Comparison of ENCODE assay signal across 9 mouse cellular contexts in genomic region chr13:111869771-111870437, GRCm38 (mm10).
A peak's percentile ranks its signal among the peaks of the same experiment; 100 is the strongest.
DNase-seq lines count a peak whose midpoint lies in the region; ATAC-seq and TF ChIP-seq lines count a peak whose summit lies in the region.
"Had no signal": no experiment of that assay in that cellular context is flagged by ENCODE, and none has a peak within 500 bp of the region (broad histone marks: within the 10 kb centered on the region; RNA-seq: fewer than 3 reads in every experiment).

No protein-coding gene starts in this region.

- H3K27ac ChIP-seq in forebrain, embryonic 11.5 days (ENCODE audit: low read depth, low read length): no peak overlapping the region
- no peak overlapping the region for H3K27ac ChIP-seq in kidney, adult 2 months (ENCODE audit: insufficient read depth, low read depth, low read length)

- no peak for TF ChIP-seq CTCF in kidney, adult 2 months (conservative IDR thresholded peaks at IDR 0.05; ENCODE audit: insufficient read depth, insufficient read length, low read depth, low read length)

- no peaks in the 10 kb centered on the region for H3K36me3 ChIP-seq in forebrain, embryonic 11.5 days (ENCODE audit: control insufficient read depth, insufficient read depth, low read length)
- no peaks in the 10 kb centered on the region for H3K36me3 ChIP-seq in kidney, adult 2 months (ENCODE audit: control insufficient read depth, insufficient read depth, low read length)

- no peaks in the 10 kb centered on the region for H3K4me1 ChIP-seq in forebrain, embryonic 11.5 days (replicated peaks; ENCODE audit: control insufficient read depth, insufficient read depth, low read length)
- no peaks in the 10 kb centered on the region for H3K4me1 ChIP-seq in kidney, adult 2 months (ENCODE audit: control insufficient read depth, insufficient read depth, low read length)

- no peak for TF ChIP-seq POLR2A in kidney, adult 2 months (IDR thresholded peaks at IDR 0.05; ENCODE audit: low read depth, low read length)

- intact Hi-C loops in left cerebral cortex, postnatal 36 days (cut with DNase I): no loop called here

- H3K4me3 ChIP-seq in forebrain, embryonic 11.5 days (ENCODE audit: low read depth, low read length): no peak overlapping the region
- H3K4me3 ChIP-seq in kidney, adult 2 months (ENCODE audit: insufficient read depth, low read depth, low read length): no peak overlapping the region
- H3K4me3 ChIP-seq: myocyte had no signal

- 40% methylated on average over 17 of the region's 17 CpGs for WGBS in forebrain, embryonic 11.5 days
- WGBS in kidney, adult 2 months: 79% methylated on average over 17 of the region's 17 CpGs

- H3K27me3 ChIP-seq in forebrain, embryonic 11.5 days (ENCODE audit: control insufficient read depth, insufficient read depth, low read length): no peaks in the 10 kb centered on the region
- no peaks in the 10 kb centered on the region for H3K27me3 ChIP-seq in kidney, adult 2 months (replicated peaks; ENCODE audit: control insufficient read depth, insufficient read depth, low read length)

- H3K4me2 ChIP-seq in forebrain, embryonic 11.5 days (ENCODE audit: low read depth, low read length, severe bottlenecking): peak overlapping the region; percentile 5; the same call in 1 of the 2 replicates

- DNase-seq in layer of hippocampus, adult 11-12 months (ENCODE audit: low spot score): peak; percentile 45
- DNase-seq in layer of hippocampus, adult 9-10 months (ENCODE audit: low spot score): no peak
- DNase-seq in forebrain, embryonic 11.5 days (ENCODE audit: low spot score): no peak
- peak; percentile 38 to 49 for DNase-seq in left cerebral cortex, postnatal 36 days (ENCODE audit: low spot score in 2 of 2)
- DNase-seq in right cerebral cortex, adult 2 months (ENCODE audit: low spot score in 2 of 2): peak; percentile 46 to 61
- DNase-seq in urinary bladder, adult 18-20 months (ENCODE audit: low spot score in 2 of 2): no peak
- no peak for DNase-seq in kidney, adult 2 months

- no peak overlapping the region for H3K9ac ChIP-seq in forebrain, embryonic 11.5 days (ENCODE audit: low read length)

- no peaks in the 10 kb centered on the region for H3K9me3 ChIP-seq in forebrain, embryonic 11.5 days (ENCODE audit: control insufficient read depth, low read length)

- peak; percentile 35; the same call in 1 of the 2 replicates for ATAC-seq in forebrain, embryonic 11.5 days (replicated peaks; ENCODE audit: low FRiP score)
- ATAC-seq in monocyte, adult 5-6 weeks (replicated peaks; ENCODE audit: insufficient number of reproducible peaks, low FRiP score, low TSS enrichment, poor library complexity, severe bottlenecking): no peak

Comparison
In these comparisons a context has a peak if more than half of its experiments do, and no peak if none do; other contexts are left out.
1. DNase-seq: peak in layer of hippocampus, adult 11-12 months (single experiment), left cerebral cortex, postnatal 36 days (2 of 2) and right cerebral cortex, adult 2 months (2 of 2); none in layer of hippocampus, adult 9-10 months (single experiment), forebrain, embryonic 11.5 days (single experiment), urinary bladder, adult 18-20 months (0 of 2) and kidney, adult 2 months (single experiment).